Mouse (Mus musculus) right cerebral cortex, adult 18-20 months (tissue): ENCODE data around the gene Hils1.
A peak's percentile ranks its signal among the peaks of the same experiment; 100 is the strongest.

ENCODE experiments used
- DNase-seq: peaks from one replicate; pipeline ENCODE4 v3.0.0; 2022; ENCODE audit warnings: mixed read lengths

Gene Hils1

DNA sequence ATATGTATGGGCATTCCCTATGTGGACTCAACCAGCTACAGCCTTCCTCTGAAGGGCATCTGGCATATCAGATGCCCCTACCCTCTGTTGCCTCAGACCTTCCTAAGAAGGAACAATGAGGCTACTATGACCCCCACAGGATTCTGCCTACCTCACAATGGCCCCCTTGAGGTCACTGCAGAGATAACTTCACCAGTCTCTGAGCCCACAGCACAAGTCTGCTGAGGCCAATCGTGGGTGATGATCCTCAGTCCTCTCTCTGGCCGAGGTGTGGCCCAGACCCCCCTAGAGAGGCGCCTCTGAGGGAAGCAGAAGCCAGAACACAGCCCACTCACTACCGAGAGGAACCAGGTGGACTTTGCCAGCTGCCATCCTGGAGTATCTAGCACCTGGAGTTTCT lies at the start of gene Hils1:
TSS of gene Hils1 (plus strand) at position 175 of the 400 bp plus-strand sequence.
- no peak for DNase-seq

DNA sequence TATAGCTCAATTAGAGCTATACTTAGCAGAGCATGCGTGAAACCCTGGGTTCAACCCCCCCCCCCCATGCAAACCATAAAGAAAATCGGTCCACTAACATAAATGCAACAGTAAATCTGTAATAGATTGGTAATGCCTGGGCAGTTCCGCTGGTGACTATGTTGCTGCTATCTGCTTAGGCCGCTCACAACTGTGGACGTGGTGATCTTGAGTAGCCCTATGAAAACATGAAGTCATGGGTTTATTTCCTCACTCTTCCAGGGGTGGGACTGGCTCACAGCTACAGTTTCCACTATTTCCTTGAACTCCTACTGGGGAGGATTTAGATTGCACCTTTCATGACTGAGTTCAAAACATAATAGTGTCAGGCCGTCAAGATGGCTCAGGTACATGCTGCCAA lies 49.7 kb upstream of the Hils1 start:
- no peak for DNase-seq

DNA sequence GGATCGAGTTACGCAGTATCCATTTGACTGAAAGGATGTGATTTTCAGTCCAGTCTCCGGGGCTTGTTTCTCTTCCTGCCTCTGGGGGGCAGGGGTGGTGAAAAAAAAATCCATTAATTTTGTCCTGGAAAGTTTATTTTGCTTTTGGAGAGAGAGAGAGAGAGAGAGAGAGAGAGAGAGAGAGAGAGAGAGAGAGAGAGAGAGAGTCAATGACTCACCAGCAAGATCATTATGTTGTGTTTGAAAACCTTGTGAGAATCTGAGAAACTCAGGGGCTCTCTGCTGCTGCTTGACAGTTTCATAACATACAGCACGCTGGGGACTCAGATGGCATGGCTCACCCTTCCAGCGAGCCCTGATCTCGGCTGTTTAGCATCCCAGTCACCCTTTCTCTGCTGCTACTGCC lies 46.4 kb upstream of the Hils1 start:
- no peak for DNase-seq

DNA sequence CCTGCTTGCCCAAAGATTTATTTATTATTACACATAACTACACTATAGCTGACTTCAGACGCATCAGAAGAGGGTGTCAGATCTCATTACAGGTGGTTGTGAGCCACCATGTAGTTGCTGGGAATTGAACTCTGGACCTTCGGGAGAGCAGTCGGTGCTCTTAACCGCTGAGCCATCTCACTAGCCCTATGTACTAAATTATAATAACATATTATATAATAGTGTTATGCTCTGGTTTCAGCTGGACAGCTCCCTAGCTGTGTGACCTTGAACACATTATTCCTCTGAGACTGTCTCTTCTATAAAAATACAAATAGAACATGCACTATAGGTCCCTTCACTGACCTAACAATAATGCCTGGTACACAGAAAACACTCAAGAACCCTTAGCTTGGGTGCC lies 42.4 kb upstream of the Hils1 start:
- no peak for DNase-seq

DNA sequence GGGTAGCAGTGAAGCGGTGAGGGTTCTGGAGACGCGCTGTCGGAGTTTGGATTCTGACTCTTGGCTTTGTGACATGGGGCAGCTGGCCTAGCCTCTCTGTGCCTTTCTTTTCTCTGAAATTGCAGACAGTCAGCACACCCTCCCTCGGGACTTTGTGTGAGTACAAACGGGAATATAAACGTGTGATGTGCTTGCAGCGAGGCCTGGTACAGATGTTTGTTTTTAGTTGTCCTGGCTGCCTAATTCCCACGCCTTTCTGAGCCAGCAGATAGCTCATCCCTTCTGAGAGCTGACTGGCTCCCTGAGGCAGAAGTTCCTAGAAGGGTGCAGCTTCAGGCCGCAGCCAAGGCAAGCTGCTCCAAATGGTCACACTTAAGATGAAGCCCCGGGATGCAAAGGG lies 41.0 kb upstream of the Hils1 start:
- DNase-seq: no peak

DNA sequence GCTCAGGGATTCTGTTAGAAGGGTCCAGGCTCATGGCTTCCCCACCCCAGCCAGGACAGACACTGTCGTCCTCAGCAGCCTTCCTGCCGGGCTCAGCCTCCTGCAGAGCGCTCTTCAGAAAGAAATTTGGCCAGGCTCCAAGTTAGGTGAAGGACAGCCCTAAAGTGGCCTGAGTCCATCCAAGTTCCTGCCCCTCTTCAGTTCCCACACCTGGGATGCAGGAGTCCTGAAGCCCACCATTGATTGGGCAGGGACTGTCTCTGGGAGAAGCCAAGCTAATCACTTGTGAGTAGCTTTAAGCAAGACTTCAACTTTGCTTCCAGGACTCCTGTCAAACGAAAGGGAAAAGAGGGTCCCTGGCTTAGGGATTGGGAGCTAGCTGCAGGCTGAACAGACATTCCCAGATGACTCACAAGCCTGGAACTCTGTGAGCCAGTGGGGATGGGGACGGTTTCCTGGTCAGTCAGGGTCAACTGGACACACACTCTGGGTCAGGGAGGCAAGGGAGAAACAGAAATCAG lies 39.6 kb upstream of the Hils1 start:
- no peak for DNase-seq

DNA sequence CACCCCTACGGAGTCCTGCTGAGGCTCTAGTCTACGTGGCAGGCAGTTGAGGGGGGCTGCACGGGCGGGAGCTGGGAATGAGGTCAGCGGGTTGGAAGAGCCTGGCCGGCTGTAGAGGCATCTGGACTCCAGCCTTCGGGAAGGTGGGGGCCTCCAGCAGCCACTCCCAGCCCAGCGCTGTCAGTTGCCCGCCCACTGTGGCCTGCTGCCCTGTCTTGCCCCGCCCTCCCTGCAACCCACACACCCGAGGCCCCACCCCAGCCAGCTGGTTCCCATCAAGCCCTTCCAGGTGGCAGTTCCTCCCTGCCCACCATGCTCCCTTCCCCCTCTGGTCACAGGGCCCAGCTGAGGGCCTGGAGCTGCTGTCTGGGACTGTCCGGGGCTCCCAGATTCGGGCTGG lies 38.6 kb upstream of the Hils1 start:
- peak; percentile 39 for DNase-seq

DNA sequence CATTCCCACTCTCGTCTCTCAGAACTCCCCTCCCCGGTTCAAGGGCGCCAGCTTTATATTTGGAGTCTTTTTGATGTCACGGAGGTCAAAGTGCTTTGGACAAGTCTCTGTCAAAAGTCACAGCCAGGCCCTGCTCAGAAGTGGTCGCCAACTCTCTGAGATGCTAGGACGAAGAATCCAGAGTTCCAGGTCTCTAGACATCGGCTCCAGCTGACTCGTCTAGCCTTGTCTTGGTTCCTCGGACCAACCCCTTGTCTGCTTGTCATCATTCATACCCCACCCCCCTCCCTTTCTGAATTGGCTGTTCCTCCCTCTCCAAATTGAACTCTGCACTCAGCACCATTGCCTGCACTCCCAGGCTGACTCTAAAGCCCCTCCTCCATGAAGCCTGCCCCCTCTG lies 37.8 kb upstream of the Hils1 start:
- no peak for DNase-seq

DNA sequence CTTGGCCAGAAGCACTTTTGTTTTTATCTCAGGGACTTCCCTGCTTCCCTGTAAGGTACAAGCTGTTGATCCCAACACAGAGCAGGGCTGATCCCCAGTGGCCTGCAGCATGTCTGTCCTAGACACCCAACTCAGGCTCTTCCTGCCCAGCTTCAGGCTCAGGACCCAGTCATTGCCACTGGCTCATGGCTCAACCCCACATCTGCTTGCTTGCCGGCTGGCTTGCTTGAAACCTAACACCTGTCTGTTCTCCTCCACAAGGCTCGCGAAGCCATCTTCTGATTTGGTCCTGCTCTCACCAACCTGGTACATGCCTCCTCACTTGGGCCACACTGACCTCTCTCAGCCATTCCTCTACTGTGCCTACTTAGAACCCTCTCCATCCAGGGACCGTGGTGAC lies 37.2 kb upstream of the Hils1 start:
- no peak for DNase-seq

DNA sequence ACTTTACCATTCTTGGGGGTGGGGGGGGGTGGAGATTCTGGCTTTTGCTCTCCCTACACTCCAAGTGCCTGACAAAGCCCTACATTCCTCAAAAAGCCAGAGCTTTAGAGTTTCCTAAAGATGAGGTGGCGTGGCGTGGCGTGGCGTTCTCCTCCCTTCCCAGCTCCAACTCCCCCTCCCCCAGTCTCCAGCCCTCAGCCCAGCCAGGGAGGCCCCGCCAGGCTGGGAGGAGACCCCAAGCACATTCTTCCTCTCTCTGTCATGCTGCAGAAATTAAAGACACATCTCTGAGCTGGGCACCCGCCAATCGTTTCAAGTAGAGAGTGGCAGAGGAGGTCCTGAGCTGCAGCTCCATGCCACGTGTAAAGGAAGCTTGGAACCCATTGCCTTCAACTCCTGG lies 33.8 kb upstream of the Hils1 start:
- no peak for DNase-seq

DNA sequence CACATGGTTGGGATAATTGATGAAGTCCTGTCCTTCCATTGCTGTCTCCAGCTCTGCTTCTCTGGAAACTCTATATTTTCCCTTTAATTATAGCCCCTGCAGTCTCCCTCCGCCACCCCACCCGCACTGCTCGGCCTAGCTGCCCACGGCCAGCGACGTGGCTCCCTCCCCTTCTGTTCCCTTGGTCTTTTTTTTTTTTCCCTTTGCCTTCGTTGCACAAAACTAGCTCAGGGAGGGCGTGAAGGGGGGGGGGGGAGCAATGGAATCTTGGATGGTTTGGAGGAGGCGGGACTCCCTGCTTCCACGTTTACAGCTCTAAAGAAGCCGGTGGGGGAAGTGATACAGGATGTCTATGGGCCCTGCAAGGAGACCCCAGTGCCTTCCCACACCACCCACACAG lies 32.9 kb upstream of the Hils1 start:
- no peak for DNase-seq

DNA sequence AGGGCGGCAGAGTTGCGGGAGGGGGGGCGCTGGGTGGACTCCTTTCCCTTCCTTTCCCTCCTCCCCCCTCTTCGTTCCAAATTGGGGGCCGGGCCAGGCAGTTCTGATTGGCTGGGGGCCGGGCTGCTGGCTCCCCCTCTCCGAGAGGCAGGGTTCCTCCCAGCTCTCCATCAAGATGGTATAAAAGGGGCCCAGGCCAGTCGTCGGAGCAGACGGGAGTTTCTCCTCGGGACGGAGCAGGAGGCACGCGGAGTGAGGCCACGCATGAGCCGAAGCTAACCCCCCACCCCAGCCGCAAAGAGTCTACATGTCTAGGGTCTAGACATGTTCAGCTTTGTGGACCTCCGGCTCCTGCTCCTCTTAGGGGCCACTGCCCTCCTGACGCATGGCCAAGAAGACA lies 31.3 kb upstream of the Hils1 start, which contains the start of gene Col1a1:
TSS of gene Col1a1 (plus strand) at position 180 of the 400 bp plus-strand sequence.
- no peak for DNase-seq

DNA sequence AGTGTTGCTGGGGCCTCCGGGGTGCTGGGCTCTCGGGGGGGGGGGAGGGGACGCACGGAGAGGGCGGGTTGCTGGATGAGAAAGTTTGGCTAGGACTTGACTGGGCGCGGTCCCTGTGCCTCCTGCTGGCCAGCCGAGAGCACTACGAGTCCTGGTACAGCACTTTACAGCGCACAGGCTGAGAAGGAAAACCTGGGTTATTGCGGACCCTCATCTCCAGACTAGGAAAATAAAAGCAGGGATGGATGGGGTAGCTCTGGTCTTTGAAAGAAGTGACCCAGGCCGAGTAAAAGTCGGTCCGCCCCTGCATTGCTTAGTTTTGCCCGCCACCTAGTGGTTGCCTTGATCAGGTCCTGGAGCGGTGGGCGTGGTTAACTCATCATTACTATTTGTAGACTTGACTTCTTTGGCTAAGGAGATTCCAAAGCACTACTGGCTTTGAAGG lies 30.5 kb upstream of the Hils1 start:
- DNase-seq: peak; percentile 80

DNA sequence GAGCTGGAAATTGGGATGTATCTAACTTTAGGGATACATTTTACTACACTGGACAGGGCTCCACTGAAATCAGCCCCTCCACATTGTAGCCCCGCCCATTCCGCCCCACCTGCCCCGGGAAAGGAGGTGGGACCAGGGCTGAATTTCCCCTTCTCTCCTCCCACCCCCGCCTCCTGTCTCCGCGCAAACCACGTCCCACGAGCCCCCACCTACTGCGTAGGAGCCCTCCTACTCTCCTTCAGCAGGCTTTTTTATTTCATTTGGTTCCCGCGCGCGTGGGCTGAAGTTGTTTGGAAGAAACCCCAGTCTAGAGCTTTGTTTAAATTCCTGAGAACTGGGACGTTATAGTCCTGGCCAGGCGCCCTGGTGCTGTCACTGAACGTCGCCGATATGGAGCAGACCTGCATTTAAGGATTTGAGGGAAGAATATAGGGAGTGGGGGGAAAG lies 30.0 kb upstream of the Hils1 start:
- peak; percentile 77 for DNase-seq

DNA sequence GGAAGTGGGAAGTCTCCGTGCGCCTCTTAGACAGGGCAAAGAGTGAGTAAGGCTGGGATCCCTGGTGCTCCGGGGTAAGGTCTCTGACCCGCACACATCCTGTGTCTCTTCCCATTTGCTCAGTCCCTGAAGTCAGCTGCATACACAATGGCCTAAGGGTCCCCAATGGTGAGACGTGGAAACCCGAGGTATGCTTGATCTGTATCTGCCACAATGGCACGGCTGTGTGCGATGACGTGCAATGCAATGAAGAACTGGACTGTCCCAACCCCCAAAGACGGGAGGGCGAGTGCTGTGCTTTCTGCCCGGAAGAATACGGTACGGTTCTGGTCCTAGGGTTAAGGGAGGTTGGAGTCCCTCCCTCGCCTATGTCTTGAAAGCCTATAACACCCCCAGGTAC lies 29.6 kb upstream of the Hils1 start:
- no peak for DNase-seq

DNA sequence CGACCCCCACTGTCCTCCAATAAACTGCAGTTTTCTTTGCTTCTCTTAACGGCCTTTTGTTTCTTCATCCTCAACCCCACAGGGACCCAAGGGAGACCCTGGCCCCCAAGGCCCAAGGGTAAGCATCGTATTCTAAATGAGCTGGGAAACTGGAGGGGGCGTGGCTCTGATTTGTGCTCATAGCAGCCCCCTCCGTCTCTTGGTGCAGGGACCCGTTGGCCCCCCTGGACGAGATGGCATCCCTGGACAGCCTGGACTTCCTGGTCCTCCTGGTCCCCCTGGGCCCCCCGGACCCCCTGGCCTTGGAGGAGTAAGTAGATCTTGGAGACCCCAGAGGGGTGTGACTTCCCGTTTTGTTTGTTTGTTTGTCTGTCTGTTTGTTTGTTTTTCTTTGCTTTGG lies 29.1 kb upstream of the Hils1 start:
- DNase-seq: no peak

DNA sequence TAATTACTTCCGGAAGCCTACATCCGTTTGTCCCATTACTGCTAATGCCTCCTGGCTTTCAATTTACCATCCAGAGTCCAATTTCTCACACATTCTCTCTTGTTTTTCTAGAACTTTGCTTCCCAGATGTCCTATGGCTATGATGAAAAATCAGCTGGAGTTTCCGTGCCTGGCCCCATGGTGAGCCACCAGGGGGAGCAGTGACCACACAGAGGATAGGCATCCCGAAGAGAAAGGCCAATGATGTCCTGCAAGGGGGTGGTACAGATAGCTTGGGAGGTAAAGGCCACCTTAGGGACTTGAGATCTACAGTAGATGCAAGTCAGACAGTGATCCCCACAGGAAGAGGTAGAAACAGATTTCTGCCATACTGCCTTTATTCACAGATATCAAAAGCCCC lies 28.1 kb upstream of the Hils1 start:
- peak; percentile 70 for DNase-seq

DNA sequence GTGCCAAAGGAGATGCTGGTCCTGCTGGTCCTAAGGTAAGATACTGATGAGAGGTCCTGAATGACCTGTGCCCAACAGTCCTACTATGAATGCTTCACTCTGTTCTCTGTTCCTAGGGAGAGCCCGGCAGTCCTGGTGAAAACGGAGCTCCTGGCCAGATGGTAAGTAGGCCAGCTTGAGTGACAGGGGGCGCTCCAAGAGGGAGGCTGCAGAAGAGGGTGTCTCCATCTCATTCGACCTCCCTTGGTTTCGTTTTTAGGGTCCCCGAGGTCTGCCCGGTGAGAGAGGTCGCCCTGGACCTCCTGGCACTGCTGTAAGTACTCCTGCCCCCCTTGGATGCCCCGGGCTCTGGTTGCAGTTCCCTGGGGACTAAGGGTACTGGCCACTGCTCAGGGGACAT lies 26.3 kb upstream of the Hils1 start:
- no peak for DNase-seq

DNA sequence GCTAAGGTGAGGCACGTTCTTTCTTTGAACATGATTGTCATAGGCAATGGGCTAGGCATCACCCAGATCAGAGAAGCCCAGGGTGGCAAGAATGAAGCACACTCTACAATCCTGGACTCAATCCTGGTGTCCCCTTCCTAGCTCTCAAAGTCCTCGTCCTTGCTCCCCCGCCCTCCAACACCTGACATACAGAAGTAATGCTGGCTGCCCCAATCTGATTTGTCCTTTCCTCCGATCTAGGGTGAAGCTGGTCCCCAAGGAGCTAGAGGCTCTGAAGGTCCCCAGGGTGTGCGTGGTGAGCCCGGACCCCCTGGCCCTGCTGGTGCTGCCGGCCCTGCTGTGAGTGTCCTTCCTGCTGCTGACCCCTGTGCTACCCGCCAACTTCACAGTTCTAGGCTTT lies 25.6 kb upstream of the Hils1 start:
- DNase-seq: no peak

DNA sequence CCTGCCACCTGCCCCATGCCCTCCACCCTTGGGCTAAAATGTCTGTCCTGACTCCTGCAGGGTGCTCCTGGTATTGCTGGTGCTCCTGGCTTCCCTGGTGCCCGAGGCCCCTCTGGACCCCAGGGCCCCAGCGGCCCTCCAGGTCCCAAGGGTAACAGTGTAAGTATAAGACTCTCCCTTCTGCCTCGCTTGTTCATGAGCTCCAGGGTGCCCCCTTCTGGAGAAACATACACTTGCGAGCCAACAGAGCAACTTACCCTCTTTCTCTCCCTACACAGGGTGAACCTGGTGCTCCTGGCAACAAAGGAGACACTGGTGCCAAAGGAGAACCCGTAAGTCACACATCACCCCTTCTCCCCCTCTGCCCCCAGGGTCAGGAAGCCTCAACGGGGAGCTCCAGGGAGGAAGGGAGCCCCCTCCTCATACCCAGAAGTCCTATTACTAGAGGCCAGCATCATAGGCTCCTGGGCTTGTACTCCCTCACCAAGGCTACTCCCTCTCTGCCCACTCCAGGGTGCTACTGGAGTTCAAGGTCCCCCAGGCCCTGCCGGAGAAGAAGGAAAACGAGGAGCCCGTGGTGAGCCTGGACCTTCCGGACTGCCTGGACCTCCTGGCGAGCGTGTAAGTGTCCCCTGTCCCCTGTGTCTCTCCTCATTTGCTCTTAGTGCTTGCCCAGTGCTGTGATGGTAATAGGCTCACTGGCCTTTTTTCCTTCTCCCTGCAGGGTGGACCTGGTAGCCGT lies 24.9 kb upstream of the Hils1 start:
- no peak for DNase-seq

DNA sequence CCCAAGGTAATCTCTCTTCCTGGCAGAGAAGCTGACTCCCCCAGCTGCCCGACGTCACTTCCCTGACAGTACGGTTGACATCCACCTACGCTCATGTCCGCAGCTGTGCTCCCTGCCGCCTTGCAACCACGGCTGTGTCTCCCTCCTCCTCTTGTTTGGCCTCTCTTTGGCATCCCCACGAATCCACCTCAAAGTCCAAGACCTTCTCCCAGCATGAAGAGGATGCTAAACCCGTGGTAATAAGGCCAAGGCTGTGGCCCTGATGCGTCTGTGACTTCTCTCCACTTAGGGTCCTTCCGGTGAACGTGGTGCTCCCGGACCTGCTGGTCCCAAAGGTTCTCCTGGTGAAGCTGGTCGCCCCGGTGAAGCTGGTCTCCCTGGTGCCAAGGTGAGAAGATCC lies 24.3 kb upstream of the Hils1 start:
- DNase-seq: no peak

DNA sequence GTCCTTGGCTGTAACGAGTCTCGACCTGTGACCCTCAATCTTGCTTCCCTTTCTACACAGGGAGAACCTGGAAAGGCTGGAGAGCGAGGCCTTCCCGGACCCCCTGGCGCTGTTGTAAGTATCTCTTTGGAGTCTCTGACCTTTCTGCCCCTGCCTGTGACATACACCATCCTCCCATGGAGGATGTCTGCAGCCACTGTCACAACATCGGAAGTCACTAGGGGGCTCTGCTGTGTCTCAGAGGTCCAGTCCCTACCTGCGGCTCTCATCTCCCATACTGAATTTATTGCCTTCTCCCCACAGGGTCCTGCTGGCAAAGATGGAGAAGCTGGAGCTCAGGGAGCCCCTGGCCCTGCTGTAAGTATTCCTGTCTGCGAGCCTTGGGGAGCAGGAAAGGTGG lies 23.1 kb upstream of the Hils1 start:
- no peak for DNase-seq

DNA sequence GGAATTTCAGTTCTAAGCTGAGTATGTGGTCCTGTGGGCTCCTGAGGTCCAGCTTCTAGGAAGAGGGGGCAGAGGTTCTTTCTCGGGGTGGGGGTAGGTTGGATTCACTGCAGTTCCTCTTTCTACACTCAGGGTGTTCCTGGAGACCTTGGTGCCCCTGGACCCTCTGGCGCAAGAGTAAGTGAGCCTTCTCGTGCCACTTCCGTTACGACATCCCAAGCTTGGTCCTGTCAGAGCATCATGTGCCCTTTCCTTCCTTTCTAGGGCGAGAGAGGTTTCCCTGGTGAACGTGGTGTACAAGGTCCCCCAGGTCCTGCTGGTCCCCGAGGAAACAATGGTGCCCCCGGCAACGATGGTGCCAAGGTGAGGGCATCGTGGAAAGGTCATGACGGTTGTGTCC lies 22.2 kb upstream of the Hils1 start:
- no peak for DNase-seq

DNA sequence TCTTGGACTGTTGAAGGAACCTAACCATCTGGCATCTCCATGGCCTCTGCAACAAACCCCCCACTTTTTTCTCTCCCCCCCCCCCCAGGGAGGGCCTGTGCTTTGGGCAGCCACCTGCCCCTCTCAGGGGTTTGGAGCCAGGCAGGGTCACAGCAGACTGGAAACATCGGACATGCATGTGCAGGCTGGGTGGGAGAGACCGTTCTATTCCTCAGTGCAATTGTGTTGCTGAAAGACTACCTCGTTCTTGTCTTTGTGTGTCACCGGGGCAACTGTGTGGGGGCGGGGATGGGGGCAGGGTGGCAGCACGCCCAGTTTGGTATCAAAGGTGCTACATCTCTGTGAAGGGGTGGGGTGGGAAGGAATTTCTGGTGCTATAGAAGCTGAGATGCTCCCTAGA lies 15.2 kb upstream of the Hils1 start:
- no peak for DNase-seq

DNA sequence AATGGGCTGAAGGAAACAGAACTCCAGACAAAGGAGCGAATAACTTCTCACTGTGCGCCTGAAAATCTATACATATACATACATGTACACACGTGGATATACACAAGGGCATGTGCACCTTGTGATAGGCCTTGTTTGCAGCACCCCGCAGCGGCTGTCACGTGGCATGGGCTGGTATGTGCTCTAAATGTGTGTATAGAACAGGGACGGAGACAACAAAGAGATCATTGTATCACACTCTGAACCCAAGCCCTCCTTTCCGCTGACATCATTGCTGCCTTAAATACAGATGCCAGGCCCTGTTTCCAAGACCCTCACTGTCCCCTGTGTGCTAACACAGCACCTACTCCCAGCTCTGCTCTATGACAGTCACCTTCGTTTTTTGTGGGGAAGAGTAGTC lies 12.3 kb upstream of the Hils1 start:
- no peak for DNase-seq
